Mouse (Mus musculus): ENCODE data around the gene Cacna1c. TPM values are rescaled to one million over a fixed set of nuclear protein-coding genes. Genes with fewer than 3 reads are reported as not detected.

Gene Cacna1c
- polyA plus RNA-seq, 1 experiment from 2014 or later = 31.3 TPM

GRCm38 (mm10) chr6:118819657-118820056 lies 376.6 kb downstream of the Cacna1c start:
- DNase-seq (ENCODE audit: low spot score) = no peak
- Histone ChIP-seq H3K9me3 (no peaks in the 10 kb centered on the region), H3K27me3 (ENCODE audit: insufficient read depth, poor library complexity, severe bottlenecking) (no peaks in the 10 kb centered on the region), H3K27ac (peak overlapping the region; percentile 8; the same call in 1 of the 2 replicates), H3K4me3 (no peak overlapping the region), H3K36me3 (no peaks in the 10 kb centered on the region), H3K4me1 (peaks cover 63% of the 10 kb centered on the region)
- 40% methylated on average over 7 of the region's 7 CpGs for WGBS

DNA sequence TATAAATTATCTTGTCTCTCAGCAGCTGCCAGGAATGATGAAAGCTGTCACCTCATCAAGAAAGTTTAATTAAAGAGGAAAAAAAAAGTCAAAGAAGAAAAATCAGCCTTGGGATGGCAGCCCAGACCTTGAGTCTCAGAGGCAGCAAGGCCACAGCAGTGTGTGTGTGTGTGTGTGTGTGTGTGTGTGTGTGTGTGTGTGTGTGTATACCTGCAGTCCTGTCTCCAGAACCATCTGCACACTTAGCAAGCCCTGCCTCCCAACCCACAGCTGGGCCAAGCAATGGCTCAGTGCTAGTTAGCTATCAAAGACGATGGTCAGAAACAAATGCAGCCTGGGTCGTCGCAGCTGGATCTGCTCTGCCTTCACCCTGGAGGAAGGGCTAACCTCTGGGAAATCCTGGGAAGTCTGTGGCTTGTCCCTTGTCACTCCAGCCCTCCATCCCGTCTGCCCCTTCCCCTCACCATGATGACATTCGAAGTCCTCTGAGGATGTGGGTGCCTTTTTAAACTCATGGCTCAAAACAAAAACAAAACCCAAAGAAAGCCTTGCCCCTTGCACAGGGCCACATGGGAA lies 378.2 kb downstream of the Cacna1c start:
- no peaks in the 10 kb centered on the region for H3K9me3 ChIP-seq
- H3K4me3 ChIP-seq = no peak overlapping the region
- no peaks in the 10 kb centered on the region for H3K36me3 ChIP-seq
- 48% methylated on average over 5 of the region's 5 CpGs for WGBS
- no peak for DNase-seq (ENCODE audit: low spot score)
- H3K4me1 ChIP-seq = peaks cover 57% of the 10 kb centered on the region
- no peaks in the 10 kb centered on the region for H3K27me3 ChIP-seq (ENCODE audit: insufficient read depth, poor library complexity, severe bottlenecking)
- H3K27ac ChIP-seq = no peak overlapping the region

- H3K27me3 ChIP-seq (ENCODE audit: insufficient read depth, poor library complexity, severe bottlenecking) = no peaks in the 10 kb centered on the region
- peaks cover 49% of the 10 kb centered on the region for H3K4me1 ChIP-seq
- WGBS = 92% methylated on average over 6 of the region's 6 CpGs
- no peaks in the 10 kb centered on the region for H3K9me3 ChIP-seq
- H3K4me3 ChIP-seq = no peak overlapping the region
- no peak overlapping the region for H3K27ac ChIP-seq
- no peak for DNase-seq (ENCODE audit: low spot score)
- no peaks in the 10 kb centered on the region for H3K36me3 ChIP-seq
Measured at GRCm38 (mm10) chr6:118816253-118816652, 380.0 kb downstream of the Cacna1c start.

DNA sequence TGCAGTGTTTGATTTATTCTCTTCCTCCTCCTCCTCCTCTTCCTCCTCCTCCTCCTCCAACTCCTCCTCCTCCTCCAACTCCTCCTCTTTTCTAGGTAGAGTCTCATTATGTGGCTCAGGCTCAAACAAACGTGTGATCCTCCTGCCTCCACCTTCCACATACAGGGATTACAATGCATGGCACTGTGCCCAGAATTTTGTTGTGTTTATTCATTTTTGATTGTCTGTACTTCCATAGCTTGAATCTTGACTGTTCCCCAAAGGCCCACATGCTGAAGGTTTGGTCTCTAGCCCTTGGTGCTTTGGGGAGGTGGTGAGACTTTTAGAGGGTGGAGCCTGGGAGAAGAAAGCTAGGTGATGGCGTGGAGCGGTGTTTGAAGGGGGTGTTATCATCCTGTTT lies 383.7 kb downstream of the Cacna1c start:
- H3K9me3 ChIP-seq = no peaks in the 10 kb centered on the region
- H3K27ac ChIP-seq = no peak overlapping the region
- H3K27me3 ChIP-seq (ENCODE audit: insufficient read depth, poor library complexity, severe bottlenecking) = no peaks in the 10 kb centered on the region
- WGBS = 74% methylated on average over 3 of the region's 3 CpGs
- no peaks in the 10 kb centered on the region for H3K36me3 ChIP-seq
- no peak overlapping the region for H3K4me3 ChIP-seq
- no peak for DNase-seq (ENCODE audit: low spot score)
- peaks cover 40% of the 10 kb centered on the region for H3K4me1 ChIP-seq

DNA sequence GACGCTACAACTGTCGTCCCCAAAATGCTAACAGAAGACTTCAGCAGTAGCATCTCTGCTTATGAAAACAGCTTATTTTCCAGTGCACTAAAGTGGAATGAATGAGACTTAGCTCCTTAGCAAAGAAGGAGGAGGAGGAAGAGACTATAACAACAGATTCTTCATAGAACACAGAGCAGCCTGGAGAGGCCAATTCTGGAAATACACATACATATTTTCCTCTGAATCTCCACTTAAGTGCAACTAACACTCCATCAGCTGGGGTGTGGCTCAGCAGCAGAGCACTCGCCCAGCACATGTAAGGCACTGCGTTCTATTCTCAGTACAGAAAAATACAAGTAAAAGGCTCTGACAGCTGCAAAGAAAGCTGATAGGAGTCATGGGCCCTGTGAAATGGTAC lies 384.2 kb downstream of the Cacna1c start:
- DNase-seq (ENCODE audit: low spot score) = no peak
- H3K9me3 ChIP-seq = no peaks in the 10 kb centered on the region
- no peaks in the 10 kb centered on the region for H3K27me3 ChIP-seq (ENCODE audit: insufficient read depth, poor library complexity, severe bottlenecking)
- H3K4me1 ChIP-seq = peaks cover 45% of the 10 kb centered on the region
- no peaks in the 10 kb centered on the region for H3K36me3 ChIP-seq
- no peak overlapping the region for H3K27ac ChIP-seq
- 81% methylated on average over 4 of the region's 4 CpGs for WGBS
- no peak overlapping the region for H3K4me3 ChIP-seq

- H3K9me3 ChIP-seq = no peaks in the 10 kb centered on the region
Measured at GRCm38 (mm10) chr6:118810834-118811233, 385.4 kb downstream of the Cacna1c start.

DNA sequence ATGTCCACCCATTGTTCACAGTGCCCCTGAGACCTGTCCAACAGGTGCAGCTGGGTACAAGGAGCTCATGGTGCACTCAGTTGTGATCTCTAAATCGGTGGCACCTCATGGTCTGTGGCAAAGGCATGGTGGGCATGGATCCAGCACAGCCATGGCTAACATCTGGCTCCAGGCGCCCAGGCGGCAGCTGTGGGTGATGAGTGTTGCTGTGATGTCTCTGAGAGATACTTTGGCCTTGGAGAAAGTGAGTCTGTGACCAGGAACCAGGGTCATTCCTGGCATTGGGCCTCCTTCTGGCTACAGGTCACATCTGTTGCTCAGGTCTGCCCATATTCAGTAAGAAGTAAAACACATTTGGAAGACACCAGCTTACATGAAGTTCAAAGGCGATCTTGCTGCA lies 391.1 kb downstream of the Cacna1c start:
- WGBS = 53% methylated on average over 4 of the region's 4 CpGs
- no peak for DNase-seq (ENCODE audit: low spot score)
- H3K4me1 ChIP-seq = peaks cover 92% of the 10 kb centered on the region

More at GRCm38 (mm10) chr6:118810834-118811233, 385.4 kb downstream of the Cacna1c start:
- H3K27ac ChIP-seq = no peak overlapping the region
- H3K4me3 ChIP-seq = no peak overlapping the region
- no peaks in the 10 kb centered on the region for H3K27me3 ChIP-seq (ENCODE audit: insufficient read depth, poor library complexity, severe bottlenecking)
- H3K4me1 ChIP-seq = peaks cover 55% of the 10 kb centered on the region
- DNase-seq (ENCODE audit: low spot score) = no peak
- H3K36me3 ChIP-seq = no peaks in the 10 kb centered on the region
- WGBS = 32% methylated on average over 1 of the region's 1 CpGs

GRCm38 (mm10) chr6:118802286-118802685 lies 393.9 kb downstream of the Cacna1c start:
- DNase-seq (ENCODE audit: low spot score) = no peak
- WGBS = 68% methylated on average over 11 of the region's 11 CpGs
- H3K9me3 ChIP-seq = no peaks in the 10 kb centered on the region
- H3K4me1 ChIP-seq = peaks cover 70% of the 10 kb centered on the region
- H3K4me3 ChIP-seq = no peak overlapping the region
- H3K36me3 ChIP-seq = no peaks in the 10 kb centered on the region
- no peaks in the 10 kb centered on the region for H3K27me3 ChIP-seq (ENCODE audit: insufficient read depth, poor library complexity, severe bottlenecking)
- no peak overlapping the region for H3K27ac ChIP-seq

More for the DNA sequence above, 391.1 kb downstream of the Cacna1c start:
- Histone ChIP-seq H3K4me3 (0 out of 2 replicates have a peak overlapping the region, but pooled peaks have one; percentile 5), H3K9me3 (no peaks in the 10 kb centered on the region), H3K36me3 (no peaks in the 10 kb centered on the region), H3K27me3 (ENCODE audit: insufficient read depth, poor library complexity, severe bottlenecking) (no peaks in the 10 kb centered on the region), H3K27ac (peak overlapping the region; percentile 36; the same call in 1 of the 2 replicates)

GRCm38 (mm10) chr6:118796393-118796792 lies 399.8 kb downstream of the Cacna1c start:
- DNase-seq (ENCODE audit: low spot score) = no peak
- Histone ChIP-seq H3K36me3 (no peaks in the 10 kb centered on the region), H3K27ac (no peak overlapping the region), H3K4me1 (peaks cover 44% of the 10 kb centered on the region), H3K9me3 (no peaks in the 10 kb centered on the region), H3K4me3 (no peak overlapping the region), H3K27me3 (ENCODE audit: insufficient read depth, poor library complexity, severe bottlenecking) (no peaks in the 10 kb centered on the region)
- WGBS = 87% methylated on average over 4 of the region's 4 CpGs

GRCm38 (mm10) chr6:118795716-118796115 lies 400.5 kb downstream of the Cacna1c start:
- no peak overlapping the region for H3K4me3 ChIP-seq
- no peaks in the 10 kb centered on the region for H3K27me3 ChIP-seq (ENCODE audit: insufficient read depth, poor library complexity, severe bottlenecking)
- H3K9me3 ChIP-seq = no peaks in the 10 kb centered on the region
- DNase-seq (ENCODE audit: low spot score) = no peak
- H3K27ac ChIP-seq = no peak overlapping the region
- peaks cover 44% of the 10 kb centered on the region for H3K4me1 ChIP-seq
- no peaks in the 10 kb centered on the region for H3K36me3 ChIP-seq

GRCm38 (mm10) chr6:118791921-118792368 lies 404.3 kb downstream of the Cacna1c start:
- no peak overlapping the region for H3K4me3 ChIP-seq
- no peaks in the 10 kb centered on the region for H3K9me3 ChIP-seq
- DNase-seq (ENCODE audit: low spot score) = no peak
- H3K4me1 ChIP-seq = peaks cover 55% of the 10 kb centered on the region
- H3K27me3 ChIP-seq (ENCODE audit: insufficient read depth, poor library complexity, severe bottlenecking) = no peaks in the 10 kb centered on the region
- peak overlapping the region; percentile 39; the same call in 1 of the 2 replicates for H3K27ac ChIP-seq
- no peaks in the 10 kb centered on the region for H3K36me3 ChIP-seq
- 21% methylated on average over 5 of the region's 5 CpGs for WGBS

DNA sequence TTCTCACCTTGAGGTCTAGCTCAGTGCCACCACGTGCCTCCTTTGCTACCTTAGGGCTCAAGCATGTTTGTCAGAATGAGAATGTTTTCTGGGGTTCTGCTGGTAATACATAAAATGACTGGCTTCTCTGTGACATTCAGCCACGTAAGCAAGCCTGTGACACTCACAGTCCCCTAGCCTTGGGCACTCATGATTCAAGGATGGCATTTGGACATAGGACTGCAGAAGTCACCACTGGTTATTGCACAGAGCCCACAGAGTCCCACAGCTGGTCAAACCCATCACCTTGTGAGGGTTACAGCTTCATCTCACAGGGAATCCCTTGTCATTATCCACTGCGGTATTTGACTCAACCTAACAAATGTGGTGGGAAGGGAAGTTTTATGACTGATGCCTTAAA lies 408.3 kb downstream of the Cacna1c start:
- Histone ChIP-seq H3K4me3 (no peak overlapping the region), H3K4me1 (peaks cover 56% of the 10 kb centered on the region), H3K27ac (no peak overlapping the region), H3K36me3 (no peaks in the 10 kb centered on the region), H3K27me3 (ENCODE audit: insufficient read depth, poor library complexity, severe bottlenecking) (no peaks in the 10 kb centered on the region), H3K9me3 (no peaks in the 10 kb centered on the region)
- no peak for DNase-seq (ENCODE audit: low spot score)
- WGBS = 78% methylated on average over 3 of the region's 3 CpGs

- no peak overlapping the region for H3K27ac ChIP-seq
- H3K9me3 ChIP-seq = no peaks in the 10 kb centered on the region
- H3K27me3 ChIP-seq (ENCODE audit: insufficient read depth, poor library complexity, severe bottlenecking) = no peaks in the 10 kb centered on the region
- WGBS = 76% methylated on average over 7 of the region's 7 CpGs
- peaks cover 21% of the 10 kb centered on the region for H3K36me3 ChIP-seq
- no peak for DNase-seq (ENCODE audit: low spot score)
- peaks cover 34% of the 10 kb centered on the region for H3K4me1 ChIP-seq
- H3K4me3 ChIP-seq = no peak overlapping the region
Measured at GRCm38 (mm10) chr6:118780280-118780679, 415.9 kb downstream of the Cacna1c start.

DNA sequence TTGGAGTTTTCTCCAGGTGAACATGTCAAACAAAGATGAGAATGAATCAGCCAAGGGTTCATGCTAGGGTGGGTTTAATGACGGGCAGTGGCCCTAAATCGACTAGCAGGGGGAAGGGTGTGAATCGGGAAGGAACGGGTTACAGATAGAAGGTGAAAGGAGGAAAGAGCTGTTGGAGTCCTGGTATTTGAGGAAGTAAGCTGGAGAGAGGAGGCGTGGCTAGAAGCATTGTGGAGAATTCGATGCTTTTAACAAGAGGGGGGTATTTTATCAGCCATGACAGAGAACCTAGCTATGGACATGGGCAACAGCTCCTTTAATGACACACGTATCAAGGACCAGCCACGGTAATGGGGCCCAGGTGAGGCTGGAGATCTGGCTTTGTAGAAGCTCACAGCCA lies 417.0 kb downstream of the Cacna1c start:
- H3K4me1 ChIP-seq = peaks cover 34% of the 10 kb centered on the region
- H3K27ac ChIP-seq = no peak overlapping the region
- 68% methylated on average over 8 of the region's 8 CpGs for WGBS
- H3K9me3 ChIP-seq = no peaks in the 10 kb centered on the region; the same call in 1 of the 2 replicates
- peaks cover 31% of the 10 kb centered on the region for H3K36me3 ChIP-seq
- H3K4me3 ChIP-seq = no peak overlapping the region
- no peak for DNase-seq (ENCODE audit: low spot score)
- H3K27me3 ChIP-seq (ENCODE audit: insufficient read depth, poor library complexity, severe bottlenecking) = no peaks in the 10 kb centered on the region
